Mouse (Mus musculus) right cerebral cortex, postnatal 36 days (tissue): ENCODE measurements at regions not wholly inside any gene's neighbourhood (a gene's known extent, or its start where the extent isn't known, plus 50 kb on each side); places are given as distances from the start of the nearest gene placed in this dataset.
"Not testable (repeated sequence)": the region's sequence is repeated elsewhere in the genome, so short reads cannot be mapped to it uniquely, and the experiment has no call there.

ENCODE experiments used
- DNase-seq, 2 experiments: peaks; one replicate each; pipeline ENCODE4 v3.0.0; 2022; ENCODE audit warnings: low spot score in 2 of 2, mixed read lengths in 1 of 2

GRCm38 (mm10) chr10:123800067-123800691 lies 536.4 kb downstream of the Fam19a2 start:
- no peak for DNase-seq

- DNase-seq, result no peak
Observed at GRCm38 (mm10) chr10:123800692-123801528, 537.1 kb downstream of the Fam19a2 start.

- DNase-seq, result no peak
Observed at GRCm38 (mm10) chr10:123810882-123811281, 547.1 kb downstream of the Fam19a2 start.

GRCm38 (mm10) chr10:123813142-123813541 lies 549.3 kb downstream of the Fam19a2 start:
- DNase-seq, result no peak

- DNase-seq, result peak; percentile 45 to 66
Observed at GRCm38 (mm10) chr10:123840061-123840751, 576.4 kb downstream of the Fam19a2 start.

GRCm38 (mm10) chr10:123842141-123842540 lies 578.3 kb downstream of the Fam19a2 start:
- no peak for DNase-seq

- no peak for DNase-seq
Observed at GRCm38 (mm10) chr10:123843604-123844003, 579.8 kb downstream of the Fam19a2 start.

GRCm38 (mm10) chr10:123846631-123847030 lies 582.8 kb downstream of the Fam19a2 start:
- no peak for DNase-seq

- no peak for DNase-seq
Observed at GRCm38 (mm10) chr10:123848564-123848963, 584.8 kb downstream of the Fam19a2 start.

GRCm38 (mm10) chr10:123875459-123875858 lies 611.7 kb downstream of the Fam19a2 start:
- no peak for DNase-seq

- DNase-seq, result no peak
Observed at GRCm38 (mm10) chr10:123875882-123876281, 612.1 kb downstream of the Fam19a2 start.

- peak in 1 of 2 experiments; percentile 6 for DNase-seq
Observed at GRCm38 (mm10) chr10:123888681-123889172, 624.9 kb downstream of the Fam19a2 start.

GRCm38 (mm10) chr10:123919054-123919453 lies 655.3 kb downstream of the Fam19a2 start:
- peak in 1 of 2 experiments; percentile 10 for DNase-seq

GRCm38 (mm10) chr10:123929955-123930354 lies 666.2 kb downstream of the Fam19a2 start:
- no peak for DNase-seq

- not testable (repeated sequence) for DNase-seq
Observed at GRCm38 (mm10) chr10:123938732-123939131, 674.9 kb downstream of the Fam19a2 start.
